Mouse (Mus musculus): ENCODE results near the gene Gm5414. TPM values are rescaled to one million over a fixed set of nuclear protein-coding genes. Genes with fewer than 3 reads are reported as not detected.

Gene Gm5414
- polyA plus RNA-seq (2015; fragmentation: Nextera tagmentation; extraction: Ambion mirVana), result not detected in 2 replicates

GRCm38 (mm10) chr15:101627884-101628283 is at the start of gene Gm5414:
Gene Gm5414 (minus strand): TSS chr15:101628188.
- 82% methylated on average over 2 of the region's 2 CpGs for WGBS
- no peak for ATAC-seq (ENCODE audit: low FRiP score, low TSS enrichment)
- Histone ChIP-seq H3K27ac (ENCODE audit: low read length) (no peak within 1 kb of the TSS), H3K27me3 (ENCODE audit: insufficient read depth, low read length) (no peaks in the 10 kb centered on the region; the same call in 1 of the 2 replicates), H3K9ac (replicated peaks; ENCODE audit: low read length) (no peak within 1 kb of the TSS), H3K9me3 (ENCODE audit: low read length) (no peaks in the 10 kb centered on the region), H3K4me1 (ENCODE audit: insufficient read depth, low read length) (no peaks in the 10 kb centered on the region), H3K36me3 (ENCODE audit: insufficient read depth, low read length) (no peaks in the 10 kb centered on the region), H3K4me2 (replicated peaks; ENCODE audit: low read depth, low read length) (no peak within 1 kb of the TSS), H3K4me3 (ENCODE audit: low read length) (no peak within 1 kb of the TSS)

- no peak overlapping the region for H3K27ac ChIP-seq (ENCODE audit: low read length)
These were observed 48.0 kb upstream of the Gm5414 start for GRCm38 (mm10) chr15:101675978-101676377.

GRCm38 (mm10) chr15:101652736-101653265 is 24.8 kb upstream of the Gm5414 start:
- ATAC-seq (ENCODE audit: low FRiP score, low TSS enrichment), result no peak
- Histone ChIP-seq H3K4me1 (ENCODE audit: insufficient read depth, low read length) (no peaks in the 10 kb centered on the region), H3K9ac (replicated peaks; ENCODE audit: low read length) (no peak overlapping the region), H3K27ac (ENCODE audit: low read length) (no peak overlapping the region), H3K4me2 (replicated peaks; ENCODE audit: low read depth, low read length) (no peak overlapping the region), H3K4me3 (ENCODE audit: low read length) (no peak overlapping the region), H3K9me3 (ENCODE audit: low read length) (no peaks in the 10 kb centered on the region), H3K36me3 (ENCODE audit: insufficient read depth, low read length) (no peaks in the 10 kb centered on the region), H3K27me3 (ENCODE audit: insufficient read depth, low read length) (no peaks in the 10 kb centered on the region)
- 88% methylated on average over 5 of the region's 5 CpGs for WGBS

More at GRCm38 (mm10) chr15:101675978-101676377, 48.0 kb upstream of the Gm5414 start:
- 65% methylated on average over 1 of the region's 1 CpGs for WGBS
- Histone ChIP-seq H3K9me3 (ENCODE audit: low read length) (no peaks in the 10 kb centered on the region), H3K9ac (replicated peaks; ENCODE audit: low read length) (no peak overlapping the region), H3K4me1 (ENCODE audit: insufficient read depth, low read length) (no peaks in the 10 kb centered on the region), H3K4me3 (ENCODE audit: low read length) (no peak overlapping the region), H3K36me3 (ENCODE audit: insufficient read depth, low read length) (no peaks in the 10 kb centered on the region), H3K4me2 (replicated peaks; ENCODE audit: low read depth, low read length) (no peak overlapping the region), H3K27me3 (ENCODE audit: insufficient read depth, low read length) (no peaks in the 10 kb centered on the region)
- no peak for ATAC-seq (ENCODE audit: low FRiP score, low TSS enrichment)

GRCm38 (mm10) chr15:101647280-101647679 is 19.3 kb upstream of the Gm5414 start, which contains the start of gene Gm5478:
Gene Gm5478 (minus strand): TSS chr15:101647380.
- Histone ChIP-seq H3K4me1 (ENCODE audit: insufficient read depth, low read length) (no peaks in the 10 kb centered on the region), H3K4me3 (ENCODE audit: low read length) (no peak within 1 kb of the TSS), H3K4me2 (replicated peaks; ENCODE audit: low read depth, low read length) (no peak within 1 kb of the TSS), H3K27me3 (ENCODE audit: insufficient read depth, low read length) (no peaks in the 10 kb centered on the region), H3K36me3 (ENCODE audit: insufficient read depth, low read length) (no peaks in the 10 kb centered on the region), H3K9ac (replicated peaks; ENCODE audit: low read length) (no peak within 1 kb of the TSS), H3K9me3 (ENCODE audit: low read length) (no peaks in the 10 kb centered on the region), H3K27ac (ENCODE audit: low read length) (no peak within 1 kb of the TSS)
- no peak for ATAC-seq (ENCODE audit: low FRiP score, low TSS enrichment)
- WGBS, result 81% methylated on average over 3 of the region's 3 CpGs

GRCm38 (mm10) chr15:101599123-101599522 is 28.9 kb downstream of the Gm5414 start:
- Histone ChIP-seq H3K4me1 (ENCODE audit: insufficient read depth, low read length) (no peaks in the 10 kb centered on the region; the same call in 1 of the 2 replicates), H3K36me3 (ENCODE audit: insufficient read depth, low read length) (no peaks in the 10 kb centered on the region), H3K27me3 (ENCODE audit: insufficient read depth, low read length) (no peaks in the 10 kb centered on the region), H3K9ac (replicated peaks; ENCODE audit: low read length) (no peak overlapping the region), H3K27ac (ENCODE audit: low read length) (no peak overlapping the region), H3K4me2 (replicated peaks; ENCODE audit: low read depth, low read length) (no peak overlapping the region), H3K4me3 (ENCODE audit: low read length) (no peak overlapping the region), H3K9me3 (ENCODE audit: low read length) (no peaks in the 10 kb centered on the region)
- 45% methylated on average over 6 of the region's 6 CpGs for WGBS
- ATAC-seq (ENCODE audit: low FRiP score, low TSS enrichment), result no peak

- Histone ChIP-seq H3K4me3 (ENCODE audit: low read length) (no peak overlapping the region), H3K4me1 (ENCODE audit: insufficient read depth, low read length) (no peaks in the 10 kb centered on the region), H3K4me2 (replicated peaks; ENCODE audit: low read depth, low read length) (no peak overlapping the region), H3K36me3 (ENCODE audit: insufficient read depth, low read length) (no peaks in the 10 kb centered on the region), H3K27ac (ENCODE audit: low read length) (no peak overlapping the region), H3K9me3 (ENCODE audit: low read length) (no peaks in the 10 kb centered on the region), H3K27me3 (ENCODE audit: insufficient read depth, low read length) (no peaks in the 10 kb centered on the region), H3K9ac (replicated peaks; ENCODE audit: low read length) (no peak overlapping the region)
- no peak for ATAC-seq (ENCODE audit: low FRiP score, low TSS enrichment)
- 84% methylated on average over 10 of the region's 10 CpGs for WGBS
These were observed 39.8 kb downstream of the Gm5414 start for GRCm38 (mm10) chr15:101588216-101588615.

- Histone ChIP-seq H3K27ac (ENCODE audit: low read length) (no peak overlapping the region), H3K36me3 (ENCODE audit: insufficient read depth, low read length) (no peaks in the 10 kb centered on the region), H3K9me3 (ENCODE audit: low read length) (no peaks in the 10 kb centered on the region), H3K4me3 (ENCODE audit: low read length) (no peak overlapping the region), H3K4me2 (replicated peaks; ENCODE audit: low read depth, low read length) (no peak overlapping the region), H3K27me3 (ENCODE audit: insufficient read depth, low read length) (no peaks in the 10 kb centered on the region), H3K9ac (replicated peaks; ENCODE audit: low read length) (no peak overlapping the region), H3K4me1 (ENCODE audit: insufficient read depth, low read length) (no peaks in the 10 kb centered on the region)
- ATAC-seq (ENCODE audit: low FRiP score, low TSS enrichment), result no peak
- WGBS, result 24% methylated on average over 2 of the region's 2 CpGs
These were observed 43.5 kb downstream of the Gm5414 start for GRCm38 (mm10) chr15:101584456-101584855.

- H3K27me3 ChIP-seq (ENCODE audit: insufficient read depth, low read length), result no peaks in the 10 kb centered on the region
- no peaks in the 10 kb centered on the region for H3K4me1 ChIP-seq (ENCODE audit: insufficient read depth, low read length)
- ATAC-seq (ENCODE audit: low FRiP score, low TSS enrichment), result no peak
- H3K36me3 ChIP-seq (ENCODE audit: insufficient read depth, low read length), result no peaks in the 10 kb centered on the region
- no peaks in the 10 kb centered on the region for H3K9me3 ChIP-seq (ENCODE audit: low read length)
- no peak overlapping the region for H3K4me3 ChIP-seq (ENCODE audit: low read length)
- 80% methylated on average over 8 of the region's 8 CpGs for WGBS
- H3K9ac ChIP-seq (replicated peaks; ENCODE audit: low read length), result no peak overlapping the region
- H3K4me2 ChIP-seq (replicated peaks; ENCODE audit: low read depth, low read length), result no peak overlapping the region
- no peak overlapping the region for H3K27ac ChIP-seq (ENCODE audit: low read length)
These were observed 44.6 kb downstream of the Gm5414 start for GRCm38 (mm10) chr15:101583211-101583965.

GRCm38 (mm10) chr15:101581701-101582100 is 46.3 kb downstream of the Gm5414 start:
- Histone ChIP-seq H3K4me3 (ENCODE audit: low read length) (no peak overlapping the region), H3K36me3 (ENCODE audit: insufficient read depth, low read length) (no peaks in the 10 kb centered on the region), H3K9me3 (ENCODE audit: low read length) (no peaks in the 10 kb centered on the region), H3K4me2 (replicated peaks; ENCODE audit: low read depth, low read length) (no peak overlapping the region), H3K27me3 (ENCODE audit: insufficient read depth, low read length) (no peaks in the 10 kb centered on the region), H3K4me1 (ENCODE audit: insufficient read depth, low read length) (no peaks in the 10 kb centered on the region), H3K9ac (replicated peaks; ENCODE audit: low read length) (no peak overlapping the region), H3K27ac (ENCODE audit: low read length) (no peak overlapping the region)
- WGBS, result 73% methylated on average over 3 of the region's 3 CpGs
- ATAC-seq (ENCODE audit: low FRiP score, low TSS enrichment), result no peak

GRCm38 (mm10) chr15:101575506-101575905 is 52.5 kb downstream of the Gm5414 start:
- H3K9me3 ChIP-seq (ENCODE audit: low read length), result no peaks in the 10 kb centered on the region
- H3K27ac ChIP-seq (ENCODE audit: low read length), result no peak overlapping the region
- H3K4me1 ChIP-seq (ENCODE audit: insufficient read depth, low read length), result peaks cover 12% of the 10 kb centered on the region
- H3K9ac ChIP-seq (replicated peaks; ENCODE audit: low read length), result no peak overlapping the region
- no peak overlapping the region for H3K4me2 ChIP-seq (replicated peaks; ENCODE audit: low read depth, low read length)
- H3K27me3 ChIP-seq (ENCODE audit: insufficient read depth, low read length), result no peaks in the 10 kb centered on the region
- no peak overlapping the region for H3K4me3 ChIP-seq (ENCODE audit: low read length)
- whole genome bisulfite sequencing, result 78% methylated on average over 5 of the region's 5 CpGs
- no peak for ATAC-seq (ENCODE audit: low FRiP score, low TSS enrichment)
- H3K36me3 ChIP-seq (ENCODE audit: insufficient read depth, low read length), result no peaks in the 10 kb centered on the region
